Mouse (Mus musculus) lung, adult 2 months (tissue): ENCODE results near the gene 4933411K16Rik.

Source experiments
- CTCF ChIP-seq: fragments of 200-500 bp; IDR thresholded peaks from 2 replicates; pipeline ENCODE4 v1.5.1; 2011; ENCODE audit warnings: mild to moderate bottlenecking, low read length, control low read depth; ENCODE audit not compliant: insufficient read depth
- POLR2A ChIP-seq: fragments of 200-500 bp; IDR thresholded peaks from 2 replicates; pipeline ENCODE4 v1.6.1; 2011; ENCODE audit warnings: low read depth, mild to moderate bottlenecking, control low read depth, low read length, borderline replicate concordance; ENCODE audit errors: extremely low read depth

- TF ChIP-seq POLR2A (peak; percentile 54; the same call in 1 of the 2 replicates), CTCF (peak; percentile 90)
Observed at GRCm38 (mm10) chr19:42045269-42046102, 6.6 kb upstream of the 4933411K16Rik start, which contains the start of gene Hoga1.
